Mouse (Mus musculus) bone marrow macrophage, adult 2 months (primary cell): ENCODE data around the gene Gstm1.

ENCODE experiments used
- CTCF ChIP-seq: IDR thresholded peaks from 2 replicates; pipeline ENCODE4 v1.5.1; 2012; ENCODE audit warnings: low read depth, mild to moderate bottlenecking, low read length, moderate library complexity
- POLR2A ChIP-seq: IDR thresholded peaks from 2 replicates; pipeline ENCODE4 v1.6.1; 2012; ENCODE audit warnings: mild to moderate bottlenecking, low read depth, low read length, borderline replicate concordance

GRCm38 (mm10) chr3:107999491-107999890 is 18.3 kb downstream of the Gstm1 start:
- TF ChIP-seq CTCF, result no peak
- no peak for TF ChIP-seq POLR2A
